Mouse (Mus musculus) brain, embryonic 14.5 days (tissue): Measurements from ENCODE around the gene Grhpr. TPM values are rescaled to one million over a fixed set of nuclear protein-coding genes. Genes with fewer than 3 reads are reported as not detected.
"Not testable (repeated sequence)": the region's sequence is repeated elsewhere in the genome, so short reads cannot be mapped to it uniquely, and the experiment has no call there.

Experiments
- DNase-seq: peaks from one replicate; pipeline ENCODE4 v3.0.0-alpha.2; 2011; ENCODE audit warnings: low read depth
- CTCF ChIP-seq: fragments of 200-500 bp; IDR thresholded peaks from 2 replicates; pipeline ENCODE4 v1.5.1; 2012; ENCODE audit warnings: inconsistent platforms, mild to moderate bottlenecking, moderate library complexity, borderline replicate concordance; ENCODE audit not compliant: insufficient read depth, insufficient read length; ENCODE audit errors: extremely low read depth
- POLR2A ChIP-seq: fragments of 200-500 bp; IDR thresholded peaks from 2 replicates; pipeline ENCODE4 v1.6.1; 2012; ENCODE audit warnings: mild to moderate bottlenecking, inconsistent platforms, borderline replicate concordance; ENCODE audit not compliant: poor library complexity, insufficient read depth, insufficient read length, severe bottlenecking; ENCODE audit errors: extremely low read depth
- polyA plus RNA-seq: library from polyadenylated mRNA; depleted of rRNA; stranded (reverse); fragments of >200 nt; gene quantifications from 2 replicates; pipeline ENCODE4 v1.2.3, GENCODE M21; 2012; rRNA removed

The Grhpr gene
- polyA plus RNA-seq, result 18.7 and 20.0 TPM in 2 replicates

DNA sequence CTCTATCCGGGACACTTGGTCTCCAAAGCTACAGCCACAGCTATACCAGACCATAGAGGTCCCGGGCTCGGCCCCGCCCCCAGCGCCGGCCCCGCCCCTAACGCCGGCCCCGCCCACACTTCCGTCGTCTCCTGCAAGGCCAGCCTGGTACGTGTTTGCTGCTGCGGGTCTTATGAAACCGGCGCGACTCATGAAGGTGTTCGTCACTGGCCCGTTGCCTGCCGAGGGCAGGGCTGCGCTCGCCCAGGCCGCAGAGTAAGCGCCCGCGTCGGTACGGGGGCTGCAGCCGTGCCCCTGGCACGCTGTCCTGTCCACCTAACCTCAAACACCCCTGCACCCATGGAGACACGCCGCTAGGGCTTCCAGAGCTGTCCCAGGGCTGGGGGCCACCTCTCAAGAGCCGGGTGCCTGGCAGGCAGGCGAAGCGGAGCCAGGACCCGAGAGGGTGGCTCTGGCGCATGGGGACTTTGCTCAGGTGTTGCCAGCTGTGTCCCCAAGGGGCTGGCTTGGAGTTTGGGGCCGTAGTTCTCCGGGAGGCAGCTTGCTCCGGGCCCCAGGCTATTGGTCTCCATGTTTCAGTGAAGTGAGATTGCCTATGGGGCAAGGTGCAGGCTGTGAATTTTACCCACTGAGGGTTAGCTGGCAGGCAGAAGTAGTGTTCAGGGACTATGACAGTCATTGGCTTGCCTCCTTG, at the start of gene Grhpr:
Gene Grhpr, plus strand, starts transcription at position 116 of the 694 bp plus-strand sequence.
- peak; percentile 88 for DNase-seq
- TF ChIP-seq POLR2A, result no peak
- peak; percentile 24; the same call in 1 of the 2 replicates for TF ChIP-seq CTCF

GRCm38 (mm10) chr4:44931732-44932131, 49.5 kb upstream of the Grhpr start:
- DNase-seq, result no peak
- TF ChIP-seq POLR2A, result no peak
- TF ChIP-seq CTCF, result no peak

DNA sequence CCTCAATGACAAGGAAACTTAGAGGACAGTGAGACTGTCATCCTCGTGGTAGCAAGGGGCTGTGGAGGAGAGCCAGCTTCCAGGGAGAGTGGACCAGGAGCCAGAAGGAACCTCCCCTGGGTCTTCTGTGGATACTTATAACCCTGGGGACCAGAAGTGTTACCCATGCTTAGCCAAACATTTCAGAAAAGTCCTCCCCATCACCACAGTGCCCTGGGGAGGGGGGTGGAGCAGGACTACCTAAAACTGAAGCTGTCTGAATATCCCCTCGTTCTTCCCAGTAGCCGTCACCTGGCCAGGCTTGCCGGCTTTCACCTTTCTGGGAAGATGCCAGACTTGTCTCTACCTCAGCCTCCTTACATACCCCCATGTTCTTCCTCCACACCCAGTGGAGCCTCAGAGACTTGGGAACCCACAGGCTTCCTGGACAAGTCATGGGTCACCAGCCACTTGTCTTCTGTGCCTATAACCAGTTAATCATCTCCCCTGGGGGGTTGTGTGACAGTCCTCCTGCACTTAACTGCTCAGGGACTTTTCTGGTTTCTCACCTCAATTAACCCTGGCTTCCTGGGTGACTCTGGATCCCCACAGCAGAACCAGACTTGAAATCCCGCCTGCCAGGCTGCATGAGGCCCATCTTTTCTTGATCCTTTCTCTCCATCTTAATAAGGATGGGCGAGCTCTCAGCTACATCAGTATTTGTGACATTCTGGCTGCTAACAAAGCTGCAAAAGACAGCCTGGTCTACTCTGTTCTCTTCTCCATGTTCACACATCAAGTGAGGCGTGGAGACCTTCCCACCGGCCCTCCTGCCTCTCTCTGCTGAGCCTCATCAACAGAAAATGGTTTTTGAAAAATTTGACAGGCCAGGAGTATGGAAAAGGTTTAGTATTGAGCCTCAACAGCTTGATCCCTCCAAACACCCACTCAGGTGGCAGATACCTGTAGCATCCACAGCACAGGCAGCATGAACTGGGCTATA, 42.5 kb upstream of the Grhpr start:
- TF ChIP-seq POLR2A (no peak), CTCF (no peak)
- no peak for DNase-seq

- TF ChIP-seq POLR2A (no peak), CTCF (no peak)
- no peak for DNase-seq
Observed at GRCm38 (mm10) chr4:44939576-44940249, 41.5 kb upstream of the Grhpr start.

GRCm38 (mm10) chr4:44940286-44940685, 40.9 kb upstream of the Grhpr start:
- no peak for TF ChIP-seq POLR2A
- no peak for TF ChIP-seq CTCF
- no peak for DNase-seq

- TF ChIP-seq POLR2A, result no peak
- TF ChIP-seq CTCF, result no peak
- no peak for DNase-seq
Observed at GRCm38 (mm10) chr4:44942237-44942636, 39.0 kb upstream of the Grhpr start.

DNA sequence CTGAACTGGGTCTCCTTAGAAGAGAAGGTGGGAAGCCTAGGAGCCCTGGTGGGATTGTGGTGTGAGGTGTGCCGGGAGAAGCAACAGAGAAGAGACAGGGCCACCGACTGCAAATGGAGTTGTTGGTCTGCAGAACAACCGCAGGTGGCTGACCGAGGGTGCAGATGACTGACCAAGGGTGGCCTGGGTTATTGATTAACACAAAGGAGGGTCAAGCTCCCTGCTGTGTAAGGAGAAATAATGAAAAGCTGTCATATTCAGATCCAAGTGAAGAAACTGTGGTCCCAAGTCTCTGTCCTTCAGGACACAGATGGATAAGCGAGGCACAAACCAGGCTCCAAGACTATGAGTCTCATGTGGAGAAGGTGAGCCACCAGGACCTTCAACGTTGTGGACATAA, 37.7 kb upstream of the Grhpr start:
- no peak for TF ChIP-seq POLR2A
- TF ChIP-seq CTCF, result no peak
- DNase-seq, result no peak

DNA sequence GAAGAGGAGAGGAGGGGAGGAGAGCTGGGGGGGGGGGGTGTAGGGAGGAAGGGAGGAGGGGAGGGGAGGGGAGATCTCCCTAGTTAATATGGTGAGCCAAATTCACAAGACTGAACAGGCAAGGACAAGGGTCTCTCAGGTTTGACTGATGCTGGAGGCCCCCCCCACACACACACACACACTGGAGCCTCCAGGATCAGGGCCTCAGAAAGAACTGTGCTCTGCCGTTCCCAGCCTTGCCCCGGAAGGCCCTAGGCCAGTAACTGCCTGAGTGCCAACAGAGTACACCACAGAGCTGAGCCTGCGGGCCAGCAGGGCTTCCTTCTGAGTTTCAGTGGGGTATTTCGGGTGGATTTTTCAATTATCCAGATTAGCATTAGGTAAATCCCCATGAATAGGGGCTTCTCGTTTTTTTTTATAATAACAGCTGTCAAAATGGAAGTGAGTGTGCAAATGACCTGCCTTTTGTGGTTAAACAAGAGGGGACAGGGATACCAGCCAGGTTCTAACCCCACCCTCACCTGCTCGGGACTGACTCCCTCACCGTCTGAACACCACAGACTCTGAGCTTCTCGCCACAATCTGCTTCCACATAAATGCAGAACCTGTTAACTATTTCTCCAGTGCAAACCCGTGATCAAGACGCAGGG, 36.6 kb upstream of the Grhpr start:
- TF ChIP-seq CTCF (no peak), POLR2A (no peak)
- DNase-seq, result no peak

DNA sequence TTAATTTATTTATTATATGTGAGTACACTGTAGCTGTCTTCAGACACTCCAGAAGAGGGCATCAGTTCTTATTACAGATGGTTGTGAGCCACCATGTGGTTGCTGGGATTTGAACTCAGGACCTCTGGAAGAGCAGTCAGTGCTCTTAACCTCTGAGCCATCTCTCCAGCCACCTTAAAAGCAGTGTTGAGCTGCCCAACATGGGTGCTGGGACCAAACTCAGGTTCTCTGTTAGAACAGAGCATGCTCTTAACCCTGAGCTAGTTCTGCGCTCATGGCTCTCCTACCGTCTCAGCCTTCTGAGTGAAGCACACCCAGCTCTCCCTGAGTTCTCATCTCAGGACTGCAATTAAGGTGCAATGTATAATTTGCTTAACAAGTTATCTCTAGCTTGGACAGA, 35.1 kb upstream of the Grhpr start:
- not testable (repeated sequence) for DNase-seq

- DNase-seq, result no peak
- no peak for TF ChIP-seq POLR2A
- no peak for TF ChIP-seq CTCF
Observed at GRCm38 (mm10) chr4:44947464-44947863, 33.7 kb upstream of the Grhpr start.

- DNase-seq, result no peak
- no peak for TF ChIP-seq POLR2A
- no peak for TF ChIP-seq CTCF
Observed at GRCm38 (mm10) chr4:44948314-44948713, 32.9 kb upstream of the Grhpr start.

- TF ChIP-seq POLR2A, result no peak
- TF ChIP-seq CTCF, result no peak
- no peak for DNase-seq
Observed at GRCm38 (mm10) chr4:44953041-44953440, 28.2 kb upstream of the Grhpr start.
